Mouse (Mus musculus) erythroblast, embryonic 14.5 days (primary cell): ENCODE data around the gene Lonp2.

Experiments
- GATA1 ChIP-seq: IDR thresholded peaks from 2 replicates; pipeline ENCODE4 v1.6.1; 2012; ENCODE audit warnings: low read length, inconsistent platforms, mixed read lengths
- TAL1 ChIP-seq: IDR thresholded peaks from 3 replicates; pipeline ENCODE4 v1.6.1; 2012; ENCODE audit warnings: low read length, inconsistent platforms, mixed read lengths

GRCm38 (mm10) chr8:86686629-86687028, 62.8 kb downstream of the Lonp2 start:
- TF ChIP-seq GATA1 (no peak), TAL1 (no peak)
